Mouse (Mus musculus) left cerebral cortex, postnatal 14 days (tissue): Measurements from ENCODE around the gene Mrpl23. TPM values are rescaled to one million over a fixed set of nuclear protein-coding genes. Genes with fewer than 3 reads are reported as not detected.

Source experiments
- DNase-seq, 2 experiments: peaks; one replicate each; pipeline ENCODE4 v3.0.0; 2021 to 2022; ENCODE audit warnings: low spot score in 2 of 2, mixed read lengths in 1 of 2
- intact Hi-C: fragments of 180-260 bp; cut with DNase I; formaldehyde crosslinking; loops from one replicate; pipeline ENCODE4 v1.15.1; 2025
- total RNA-seq, 2 experiments: library from RNA; stranded (reverse); gene quantifications; 2 replicates each; pipeline ENCODE4 v1.2.3; 2021

The Mrpl23 gene
- total RNA-seq, 2 experiments from 2014 or later: 4.1 to 8.0 TPM

DNA sequence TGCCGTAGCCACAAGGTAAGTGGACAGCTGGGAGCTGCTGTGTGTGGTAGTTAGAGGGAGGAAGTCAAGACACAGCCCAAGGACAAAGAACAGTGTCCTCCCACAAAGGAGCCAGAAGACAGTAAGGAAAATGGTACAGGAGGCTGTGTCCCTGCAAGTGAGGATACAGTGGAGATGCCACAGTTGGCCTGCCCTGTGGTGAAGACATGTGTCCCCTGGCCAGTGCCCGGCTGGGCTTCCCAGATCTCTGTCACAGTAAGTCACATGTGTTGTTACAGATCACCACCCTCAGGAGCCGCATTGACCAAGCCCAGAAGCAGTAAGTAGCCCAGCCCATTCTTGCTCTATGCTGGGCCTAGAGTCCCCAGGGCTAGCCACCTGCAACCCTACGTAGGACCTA is 18.4 kb upstream of the Mrpl23 start:
- no peak for DNase-seq
- intact Hi-C loops: no loop called here

DNA sequence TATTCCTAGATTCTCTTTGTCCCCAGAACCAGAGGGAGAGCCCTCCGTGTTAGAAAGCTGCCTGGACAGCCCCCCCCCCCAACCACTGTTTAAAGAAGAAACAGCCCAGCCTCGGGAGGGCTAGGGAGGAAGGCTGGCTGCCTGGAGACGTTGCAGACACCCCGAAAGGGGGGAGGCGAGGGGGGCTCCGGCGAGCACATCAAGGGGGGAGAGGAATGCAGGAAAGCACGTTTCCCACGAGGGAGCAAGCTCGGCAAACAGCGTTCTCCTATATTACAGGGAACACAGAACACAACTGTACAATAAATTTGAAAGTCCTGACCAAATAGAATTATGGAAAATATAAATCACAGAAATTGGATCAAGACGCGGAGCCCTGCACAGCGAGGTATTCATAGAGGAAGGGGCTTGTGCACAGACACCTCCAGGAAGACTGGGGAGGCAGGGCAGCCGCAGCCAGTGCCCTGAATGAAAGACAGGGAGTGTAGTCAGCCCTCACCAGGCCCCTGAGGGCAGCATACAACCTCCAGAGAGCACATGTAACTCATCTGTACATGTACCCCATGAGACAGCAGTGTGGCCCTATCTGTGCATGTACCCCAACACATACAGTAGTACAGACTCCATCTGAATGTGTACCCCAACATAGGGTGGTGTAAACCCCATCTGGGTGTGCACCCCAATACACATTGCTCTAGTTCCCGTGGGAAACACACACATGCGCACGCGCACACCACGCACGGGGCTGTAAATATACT is 16.1 kb upstream of the Mrpl23 start:
- DNase-seq: no peak
- intact Hi-C loops: no loop called here

- intact Hi-C loops: no loop called here
- no peak for DNase-seq
Measured at GRCm38 (mm10) chr7:142517531-142517930, 15.0 kb upstream of the Mrpl23 start.

DNA sequence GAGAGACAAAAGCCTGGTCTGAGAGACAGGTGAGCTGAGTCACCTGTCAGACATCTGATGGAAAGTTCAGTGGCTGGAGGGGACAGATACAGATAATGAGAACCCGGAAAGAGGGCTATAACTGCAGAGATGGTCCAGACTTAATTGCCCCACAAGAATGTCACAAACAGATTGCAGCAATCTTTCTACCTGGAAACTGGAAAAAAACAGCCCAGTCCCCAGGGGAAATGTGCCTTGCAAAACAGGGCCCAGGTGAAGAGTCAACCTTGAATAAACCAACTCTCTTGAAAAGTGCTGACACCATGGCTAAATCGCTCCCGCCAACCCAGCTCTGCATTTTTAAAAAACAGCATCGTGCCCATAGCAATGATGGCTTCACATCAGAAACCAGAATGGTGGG is 12.2 kb upstream of the Mrpl23 start:
- intact Hi-C loops: no loop called here
- no peak for DNase-seq

DNA sequence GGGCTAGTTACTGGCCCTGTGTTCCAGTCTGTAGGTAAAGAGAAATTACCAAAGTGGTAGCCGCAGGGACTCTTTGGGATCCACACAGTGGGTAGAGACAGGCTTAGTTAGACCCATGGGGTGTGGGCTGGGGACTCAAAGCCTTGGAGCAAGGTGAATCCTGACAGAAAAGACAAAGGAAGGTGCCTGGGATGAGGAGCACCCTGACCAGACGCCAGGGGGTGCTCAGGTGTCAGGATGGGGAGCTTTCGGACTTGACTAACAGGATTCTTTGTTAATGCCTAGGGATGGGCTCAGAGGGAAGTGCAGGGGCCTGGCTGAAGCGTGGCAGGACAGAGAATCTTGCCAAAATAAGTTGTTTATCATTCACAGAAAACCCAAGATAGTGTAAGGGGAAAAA is 10.1 kb upstream of the Mrpl23 start:
- no peak for DNase-seq

GRCm38 (mm10) chr7:142523200-142523990 is 9.1 kb upstream of the Mrpl23 start:
- intact Hi-C loops: no loop called here
- DNase-seq: no peak

More for the DNA sequence above, 10.1 kb upstream of the Mrpl23 start:
- intact Hi-C loops: no loop called here

DNA sequence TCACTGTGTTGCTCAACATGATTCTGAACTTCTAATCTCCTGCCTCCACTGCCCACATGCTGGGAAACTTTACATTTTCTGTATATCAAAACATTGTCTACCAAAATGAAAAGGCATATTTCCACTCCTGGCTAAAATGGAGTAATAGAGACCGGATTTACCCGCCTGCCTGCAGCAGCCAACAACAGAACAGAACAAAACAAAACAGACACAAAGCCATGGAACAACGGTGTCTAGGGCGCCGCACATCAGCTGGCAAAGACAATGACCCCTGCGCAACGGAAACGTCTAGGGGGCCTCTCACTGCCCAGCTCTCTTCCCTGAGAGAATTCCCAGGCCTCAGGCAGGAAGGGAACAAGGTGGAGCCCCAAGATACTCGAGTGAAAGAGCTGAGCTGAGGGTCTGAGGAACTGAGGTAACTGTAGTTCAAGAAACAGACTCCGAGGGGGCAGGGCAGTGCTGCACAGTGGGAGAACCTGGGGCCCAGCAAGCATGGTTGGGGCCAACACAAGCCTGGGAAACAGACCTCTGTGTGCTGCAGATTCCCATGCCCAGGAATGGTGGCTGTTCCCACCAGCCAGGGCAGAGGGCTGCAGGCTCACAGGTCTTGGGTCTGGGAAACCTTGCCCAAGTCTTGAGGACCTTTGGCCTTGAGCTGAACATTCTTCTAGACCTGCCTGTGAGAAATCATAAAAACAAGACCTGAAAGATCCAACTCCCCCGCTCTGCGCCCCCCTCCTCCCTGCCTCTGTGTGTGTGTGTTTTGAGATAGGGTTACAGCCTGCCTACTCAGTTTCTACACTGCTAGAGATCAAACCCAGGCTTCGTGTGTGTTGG is 6.9 kb upstream of the Mrpl23 start:
- no peak for DNase-seq
- intact Hi-C loops: loop anchor here (5.0 kb wide), 1 partner anchor 38 kb away; no protein-coding TSS in a partner anchor

GRCm38 (mm10) chr7:142529350-142529749 is 3.1 kb upstream of the Mrpl23 start:
- DNase-seq: no peak
- intact Hi-C loops: loop anchor here (5.0 kb wide), 1 partner anchor 42 kb away; no protein-coding TSS in a partner anchor

DNA sequence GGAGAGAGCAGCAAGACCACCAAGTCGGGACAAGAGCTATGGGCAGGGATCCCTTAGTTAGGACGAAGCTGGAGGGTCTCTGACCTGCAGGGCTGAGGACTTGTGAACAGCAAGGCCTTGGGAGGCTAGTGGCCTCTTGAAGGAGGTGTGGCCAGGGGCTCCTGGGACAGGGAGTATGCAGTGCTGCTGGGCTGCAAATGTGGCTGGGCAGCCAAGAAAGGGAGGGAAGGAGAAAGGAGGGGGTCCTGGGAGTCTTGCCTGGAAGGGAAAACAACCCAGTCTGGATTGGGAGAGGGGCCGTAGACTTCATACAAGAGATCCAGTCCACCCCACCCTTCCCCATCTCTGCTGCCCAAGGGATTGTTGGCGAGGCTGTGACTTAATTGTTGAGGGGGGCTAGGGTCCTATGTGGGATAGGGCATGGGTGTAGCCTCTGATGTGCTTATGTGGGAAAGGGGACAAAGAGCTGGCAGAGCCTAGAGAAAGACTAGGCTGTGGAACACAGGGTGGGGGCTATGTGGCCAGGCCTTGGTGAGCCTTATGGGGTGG is 439 bp upstream of the Mrpl23 start:
- DNase-seq: no peak
- intact Hi-C loops: no loop called here

GRCm38 (mm10) chr7:142533059-142533855 is 771 bp downstream of the Mrpl23 start:
- peak; percentile 84 to 89 for DNase-seq
- intact Hi-C loops: no loop called here

DNA sequence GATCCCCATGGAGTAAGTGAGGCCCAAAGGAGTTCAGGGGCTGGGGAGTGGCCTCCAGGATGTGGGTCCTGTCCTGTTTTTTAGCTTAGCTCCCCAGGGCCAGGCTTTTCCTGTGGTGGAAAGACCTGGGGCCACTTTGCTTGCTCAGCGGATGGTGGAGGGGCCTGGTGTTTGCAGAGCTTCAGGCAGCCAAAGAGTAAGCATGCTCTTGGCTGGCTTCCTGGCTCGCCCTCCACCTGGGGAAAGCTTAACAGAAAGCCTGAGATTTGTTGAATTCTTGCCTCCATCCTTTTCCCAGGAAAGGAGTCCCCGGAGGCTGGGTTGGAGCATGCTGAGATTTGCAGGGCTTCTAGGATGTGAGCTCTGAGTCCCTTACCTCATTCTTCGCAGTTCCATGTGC is 2.6 kb downstream of the Mrpl23 start:
- no peak for DNase-seq
- intact Hi-C loops: no loop called here

GRCm38 (mm10) chr7:142535832-142536231 is 3.3 kb downstream of the Mrpl23 start:
- intact Hi-C loops: no loop called here
- DNase-seq: no peak

- intact Hi-C loops: no loop called here
- no peak for DNase-seq
Measured at GRCm38 (mm10) chr7:142537181-142537580, 4.7 kb downstream of the Mrpl23 start.

DNA sequence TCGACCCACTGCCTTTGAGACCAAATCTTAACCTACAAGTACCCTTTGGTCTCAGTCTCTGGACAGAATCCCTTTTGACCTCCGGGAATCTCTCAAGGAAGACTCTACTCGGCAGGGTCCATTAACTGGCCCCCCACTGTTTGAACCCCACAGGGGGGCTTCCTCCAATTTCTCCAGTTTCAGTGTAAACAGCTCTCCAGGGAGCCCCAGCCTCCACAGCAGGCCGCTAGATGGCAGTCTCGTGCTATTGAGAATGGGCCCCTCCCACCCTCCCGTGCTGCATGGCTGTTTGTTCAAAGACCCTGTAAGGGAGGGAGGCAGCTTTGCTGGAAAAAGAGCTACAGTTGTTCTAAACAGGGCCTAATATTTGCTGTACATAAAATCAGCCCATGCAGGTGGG is 5.4 kb downstream of the Mrpl23 start:
- intact Hi-C loops: loop anchor here (2.0 kb wide), 2 partner anchors 43 to 137 kb away; no protein-coding TSS in a partner anchor
- DNase-seq: peak; percentile 44 to 70

- no peak for DNase-seq
Measured at GRCm38 (mm10) chr7:142538291-142538690, 5.8 kb downstream of the Mrpl23 start.

DNA sequence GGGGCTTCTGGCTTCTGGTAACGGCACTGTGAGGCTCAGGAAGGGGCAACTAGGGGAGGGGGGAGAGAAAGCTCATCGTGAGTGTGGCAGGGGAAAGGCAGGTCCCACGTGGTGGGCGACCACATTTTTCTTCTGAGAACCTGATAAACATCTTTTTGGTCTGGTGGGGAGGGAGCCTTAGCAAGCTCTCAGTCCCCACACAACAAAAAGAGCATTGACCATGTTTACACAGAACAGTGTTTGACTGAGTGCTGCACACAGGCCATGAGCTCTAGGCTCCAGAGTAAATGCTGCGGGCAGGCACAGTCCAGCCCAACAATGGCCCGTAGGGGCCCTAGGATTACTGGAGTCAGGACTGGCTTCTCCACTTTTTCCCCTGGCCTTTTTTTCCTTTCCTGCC is 6.3 kb downstream of the Mrpl23 start:
- DNase-seq: no peak
- intact Hi-C loops: loop anchor here (2.0 kb wide), 2 partner anchors 42 to 136 kb away; no protein-coding TSS in a partner anchor

More at GRCm38 (mm10) chr7:142538291-142538690, 5.8 kb downstream of the Mrpl23 start:
- intact Hi-C loops: loop anchor here (2.0 kb wide), 2 partner anchors 43 to 137 kb away; no protein-coding TSS in a partner anchor

GRCm38 (mm10) chr7:142539828-142540227 is 7.3 kb downstream of the Mrpl23 start:
- intact Hi-C loops: loop anchor here (2.0 kb wide), 2 partner anchors 41 to 135 kb away; no protein-coding TSS in a partner anchor
- no peak for DNase-seq

GRCm38 (mm10) chr7:142542771-142543303 is 10.4 kb downstream of the Mrpl23 start:
- DNase-seq: no peak
- intact Hi-C loops: no loop called here
